Mouse (Mus musculus): Measurements from ENCODE around the gene Nr2e1. TPM values are rescaled to one million over a fixed set of nuclear protein-coding genes. Genes with fewer than 3 reads are reported as not detected.

The Nr2e1 gene
- polyA plus RNA-seq (2012; rRNA removed; ENCODE audit: low replicate concordance) = not detected in 2 replicates

DNA sequence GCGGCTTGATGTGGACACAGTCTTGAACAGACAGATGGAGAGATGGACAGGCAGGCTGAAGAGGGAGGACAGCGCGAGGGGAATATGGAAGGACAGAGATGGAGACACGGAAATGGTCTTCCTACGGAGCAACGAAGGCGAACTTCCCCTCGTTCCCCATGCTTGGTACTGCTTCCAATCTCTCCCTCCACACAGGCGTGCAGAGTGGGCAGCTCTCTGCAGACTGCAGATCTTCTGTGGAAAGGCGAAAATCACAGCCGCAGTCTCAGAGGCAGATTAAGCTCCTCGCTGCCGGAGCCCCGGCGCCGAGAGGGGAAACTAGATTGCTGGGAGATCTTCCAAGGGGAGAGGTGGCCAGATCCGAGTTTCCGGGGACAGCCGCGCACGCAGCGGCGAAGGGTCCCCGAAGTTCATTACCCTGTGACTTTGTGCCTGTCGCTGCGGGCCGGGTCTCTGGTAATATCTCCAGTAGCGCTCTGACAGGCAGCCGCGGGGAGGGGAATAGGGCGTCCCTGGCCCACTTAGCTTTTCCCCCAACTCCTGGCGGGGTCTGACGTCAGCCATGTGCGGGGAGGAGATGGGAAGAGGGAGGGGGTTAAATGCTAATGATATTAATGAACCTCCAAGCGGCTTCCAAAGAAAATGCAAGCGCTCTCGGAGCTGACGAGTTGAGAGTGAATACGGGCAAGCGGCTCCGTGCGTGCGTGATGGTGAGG, at the start of gene Nr2e1, which contains the start of gene Ostm1:
Nr2e1 (minus strand) TSS at position 476 of the 716 bp plus-strand sequence.
Ostm1 (plus strand) TSS at position 666 of the 716 bp plus-strand sequence.

Other genes starting within 250 kb of the Nr2e1 start
- 2.8 and 4.4 TPM in 2 replicates for gene Afg1l, start 105.1 kb downstream of the Nr2e1 start, polyA plus RNA-seq (2012; rRNA removed; ENCODE audit: low replicate concordance)
- 108 and 173 TPM in 2 replicates for gene Snx3, start 81.6 kb downstream of the Nr2e1 start, polyA plus RNA-seq (2012; rRNA removed; ENCODE audit: low replicate concordance)
- gene Ostm1, start 190 bp upstream of the Nr2e1 start, polyA plus RNA-seq (2012; rRNA removed; ENCODE audit: low replicate concordance) = 6.2 and 9.0 TPM in 2 replicates
- gene Sec63, start 177.9 kb upstream of the Nr2e1 start, polyA plus RNA-seq (2012; rRNA removed; ENCODE audit: low replicate concordance) = 3.0 and 5.1 TPM in 2 replicates